9 mouse cellular contexts compared by ENCODE assay signal in the genomic region with DNA sequence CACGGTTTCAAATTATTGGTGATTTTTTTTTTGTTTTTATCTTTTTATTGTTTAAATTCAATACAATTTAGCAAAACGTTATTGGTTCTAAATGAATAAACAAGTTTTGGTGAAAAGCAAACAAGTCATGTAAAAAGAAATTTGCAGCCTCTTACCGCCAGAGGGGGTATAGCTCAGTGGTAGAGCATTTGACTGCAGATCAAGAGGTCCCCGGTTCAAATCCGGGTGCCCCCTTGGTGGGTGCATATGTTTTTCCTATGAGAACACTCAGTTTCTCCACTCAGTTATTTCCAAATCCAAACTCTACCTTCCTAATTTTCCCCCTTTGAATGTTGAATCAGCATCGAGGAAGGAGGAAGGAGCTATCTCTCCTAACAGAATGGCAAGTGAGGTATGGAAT. TPM values are rescaled to one million over a fixed set of nuclear protein-coding genes. Genes with fewer than 3 reads are reported as not detected.
DNase-seq lines count a peak whose midpoint lies in the region; ATAC-seq and TF ChIP-seq lines count a peak whose summit lies in the region.
"Had no signal": no experiment of that assay in that cellular context is flagged by ENCODE, and none has a peak within 500 bp of the region (broad histone marks: within the 10 kb centered on the region; RNA-seq: fewer than 3 reads in every experiment).

No protein-coding gene starts in this region.

- ATAC-seq in heart, postnatal 0 days (ENCODE audit: insufficient read depth, low read depth): no peak
- no peak for ATAC-seq in activated CD4-positive, CD25-positive, alpha-beta regulatory T cell, adult 4 months

- H3K9me3 ChIP-seq in heart, embryonic 10.5 days: no peaks in the 10 kb centered on the region
- no peaks in the 10 kb centered on the region for H3K9me3 ChIP-seq in E14TG2a.4 (ENCODE audit: low read length)
- no peaks in the 10 kb centered on the region for H3K9me3 ChIP-seq in heart, postnatal 0 days (replicated peaks; ENCODE audit: control insufficient read depth, low read length)
- H3K9me3 ChIP-seq: limb, embryonic 13.5 days had no signal

- no peak overlapping the region for H3K27ac ChIP-seq in heart, embryonic 10.5 days
- no peak overlapping the region for H3K27ac ChIP-seq in heart, postnatal 0 days (ENCODE audit: low read depth)
- H3K27ac ChIP-seq: limb, embryonic 13.5 days had no signal

- peaks cover 24% of the 10 kb centered on the region for H3K4me1 ChIP-seq in heart, embryonic 10.5 days
- peaks cover 59% of the 10 kb centered on the region for H3K4me1 ChIP-seq in E14TG2a.4 (replicated peaks; ENCODE audit: low read depth, low read length)
- H3K4me1 ChIP-seq in heart, postnatal 0 days (ENCODE audit: control insufficient read depth, insufficient read depth): peaks cover 10% of the 10 kb centered on the region

- H3K27me3 ChIP-seq in heart, embryonic 10.5 days (ENCODE audit: insufficient read depth, poor library complexity, severe bottlenecking): no peaks in the 10 kb centered on the region
- no peaks in the 10 kb centered on the region for H3K27me3 ChIP-seq in E14TG2a.4 (ENCODE audit: insufficient read depth, low read length)
- no peaks in the 10 kb centered on the region for H3K27me3 ChIP-seq in heart, postnatal 0 days (ENCODE audit: control insufficient read depth, insufficient read depth, low read length)
- H3K27me3 ChIP-seq: limb, embryonic 13.5 days had no signal

- no peak overlapping the region for H3K4me2 ChIP-seq in heart, postnatal 0 days (ENCODE audit: low read depth, low read length)

- TF ChIP-seq CTCF in E14TG2a.4 (conservative IDR thresholded peaks at IDR 0.05; ENCODE audit: low read length): peak; percentile 13; the same call in 1 of the 2 replicates
- peak; percentile 29; the same call in 1 of the 2 replicates for TF ChIP-seq CTCF in heart, postnatal 0 days (IDR thresholded peaks at IDR 0.05; ENCODE audit: low read depth)

- no peaks in the 10 kb centered on the region for H3K36me3 ChIP-seq in heart, embryonic 10.5 days
- H3K36me3 ChIP-seq in E14TG2a.4 (ENCODE audit: insufficient read depth, low read length): peaks cover 9% of the 10 kb centered on the region
- H3K36me3 ChIP-seq in heart, postnatal 0 days (replicated peaks; ENCODE audit: control insufficient read depth, insufficient read depth, low read length): no peaks in the 10 kb centered on the region
- H3K36me3 ChIP-seq: limb, embryonic 13.5 days had no signal

- no peak for TF ChIP-seq EP300 in heart, postnatal 0 days (IDR thresholded peaks at IDR 0.05; ENCODE audit: low read depth)

- WGBS in heart, embryonic 10.5 days: 4% methylated on average over 6 of the region's 6 CpGs
- WGBS in heart, postnatal 0 days: 7% methylated on average over 6 of the region's 6 CpGs

- DNase-seq in heart, embryonic 10.5 days (ENCODE audit: low spot score): peak; percentile 79
- no peak for DNase-seq in heart, postnatal 25 days (ENCODE audit: low spot score)
- peak; percentile 50 for DNase-seq in c-Kit-positive CD71-negative TER-119-negative erythroid progenitor cells, embryonic 14.5 days (ENCODE audit: low read depth)
- no peak for DNase-seq in heart, postnatal 0 days (ENCODE audit: low spot score)
- peak; percentile 61 for DNase-seq in left cerebral cortex, postnatal 4 days
- peak; percentile 77 for DNase-seq in retina, postnatal 1 day

- intact Hi-C loops in heart, postnatal 25 days (cut with DNase I): no loop called here
- intact Hi-C loops in left cerebral cortex, postnatal 4 days (cut with DNase I): loop anchor here (5.0 kb wide), 1 partner anchor 190 kb away; a partner anchor contains a TSS

- H3K9ac ChIP-seq in heart, postnatal 0 days (replicated peaks; ENCODE audit: low read depth, low read length): no peak overlapping the region
- H3K9ac ChIP-seq: limb, embryonic 13.5 days had no signal

- no peak overlapping the region for H3K4me3 ChIP-seq in heart, embryonic 10.5 days
- H3K4me3 ChIP-seq in E14TG2a.4 (replicated peaks; ENCODE audit: low read length): no peak overlapping the region
- H3K4me3 ChIP-seq in heart, postnatal 0 days (ENCODE audit: low read depth, low read length): no peak overlapping the region
- H3K4me3 ChIP-seq: limb, embryonic 13.5 days had no signal

RNA-seq across cellular contexts. Expression of a gene that starts 1.9 kb away (rescaled TPM):
- 50.8 and 65.1 TPM in 2 replicates for polyA plus RNA-seq in heart, embryonic 10.5 days (2016; fragmentation: Nextera tagmentation; extraction: Ambion mirVana)
- 10 to 100 TPM; 41.3 to 46.2 TPM for total RNA-seq in heart, postnatal 25 days (2021)
- 34.2 and 45.7 TPM in 2 replicates for total RNA-seq in heart, postnatal 0 days (2014; rRNA removed; ENCODE audit: low replicate concordance)
- 26.5 and 27.8 TPM in 2 replicates for polyA plus RNA-seq in heart, postnatal 0 days (2015; fragmentation: Nextera tagmentation; extraction: Ambion mirVana)
- total RNA-seq in left cerebral cortex, postnatal 4 days (2021): 100 to 1,000 TPM; 190 to 199 TPM
- polyA plus RNA-seq in activated CD4-positive, CD25-positive, alpha-beta regulatory T cell, adult 4 months (2017; shearing (Covaris generic)): 10 to 100 TPM; 44.4 to 52.4 TPM

RNA-seq across cellular contexts. Expression of a gene that starts 14.7 kb away (rescaled TPM):
- 387 and 414 TPM in 2 replicates for polyA plus RNA-seq in heart, embryonic 10.5 days (2016; fragmentation: Nextera tagmentation; extraction: Ambion mirVana)
- total RNA-seq in heart, postnatal 25 days (2021): 100 to 1,000 TPM; 454 to 515 TPM
- 192 and 208 TPM in 2 replicates for total RNA-seq in heart, postnatal 0 days (2014; rRNA removed; ENCODE audit: low replicate concordance)
- polyA plus RNA-seq in heart, postnatal 0 days (2015; fragmentation: Nextera tagmentation; extraction: Ambion mirVana): 394 and 409 TPM in 2 replicates
- 100 to 1,000 TPM; 614 to 660 TPM for total RNA-seq in left cerebral cortex, postnatal 4 days (2021)
- polyA plus RNA-seq in activated CD4-positive, CD25-positive, alpha-beta regulatory T cell, adult 4 months (2017; shearing (Covaris generic)): 1,000 to 10,000 TPM; 1,077 to 1,095 TPM

RNA-seq across cellular contexts. Expression of a gene that starts 21.2 kb away (rescaled TPM):
- polyA plus RNA-seq in heart, embryonic 10.5 days (2016; fragmentation: Nextera tagmentation; extraction: Ambion mirVana): 0.30 TPM in 1 of 2 replicates, not detected in the other
- not detected for total RNA-seq in heart, postnatal 25 days (2021)
- total RNA-seq in heart, postnatal 0 days (2014; rRNA removed; ENCODE audit: low replicate concordance): not detected in 2 replicates
- polyA plus RNA-seq in heart, postnatal 0 days (2015; fragmentation: Nextera tagmentation; extraction: Ambion mirVana): not detected in 2 replicates
- 1 to 10 TPM in 1 of 2 experiments, not detected in 1; 2.0 TPM for total RNA-seq in left cerebral cortex, postnatal 4 days (2021)
- under 1 TPM in 1 of 2 experiments, not detected in 1; 0.74 TPM for polyA plus RNA-seq in activated CD4-positive, CD25-positive, alpha-beta regulatory T cell, adult 4 months (2017; shearing (Covaris generic))

RNA-seq across cellular contexts. Expression of a gene that starts 30.6 kb away (rescaled TPM):
- polyA plus RNA-seq in heart, embryonic 10.5 days (2016; fragmentation: Nextera tagmentation; extraction: Ambion mirVana): 11.6 and 17.0 TPM in 2 replicates
- 1 to 10 TPM; 7.0 to 7.2 TPM for total RNA-seq in heart, postnatal 25 days (2021)
- total RNA-seq in heart, postnatal 0 days (2014; rRNA removed; ENCODE audit: low replicate concordance): 3.2 and 3.5 TPM in 2 replicates
- 7.7 and 8.2 TPM in 2 replicates for polyA plus RNA-seq in heart, postnatal 0 days (2015; fragmentation: Nextera tagmentation; extraction: Ambion mirVana)
- total RNA-seq in left cerebral cortex, postnatal 4 days (2021): 10 to 100 TPM; 17.6 to 20.4 TPM
- 10 to 100 TPM; 21.3 to 22.8 TPM for polyA plus RNA-seq in activated CD4-positive, CD25-positive, alpha-beta regulatory T cell, adult 4 months (2017; shearing (Covaris generic))

RNA-seq across cellular contexts. Expression of a gene that starts 43.7 kb away (rescaled TPM):
- 9.2 and 9.6 TPM in 2 replicates for polyA plus RNA-seq in heart, embryonic 10.5 days (2016; fragmentation: Nextera tagmentation; extraction: Ambion mirVana)
- under 1 TPM; 0.83 to 0.87 TPM for total RNA-seq in heart, postnatal 25 days (2021)
- 0.23 and 1.4 TPM in 2 replicates for total RNA-seq in heart, postnatal 0 days (2014; rRNA removed; ENCODE audit: low replicate concordance)
- polyA plus RNA-seq in heart, postnatal 0 days (2015; fragmentation: Nextera tagmentation; extraction: Ambion mirVana): 0.97 and 1.6 TPM in 2 replicates
- total RNA-seq in left cerebral cortex, postnatal 4 days (2021): 10 to 100 TPM; 27.1 to 29.0 TPM
- polyA plus RNA-seq in activated CD4-positive, CD25-positive, alpha-beta regulatory T cell, adult 4 months (2017; shearing (Covaris generic)): 1 to 10 TPM; 1.6 to 1.7 TPM

Comparison
In these comparisons a context has a peak if more than half of its experiments do, and no peak if none do; other contexts are left out.
1. DNase-seq: peak in heart, embryonic 10.5 days (single experiment), c-Kit-positive CD71-negative TER-119-negative erythroid progenitor cells, embryonic 14.5 days (single experiment), left cerebral cortex, postnatal 4 days (single experiment) and retina, postnatal 1 day (single experiment); none in heart, postnatal 25 days (single experiment) and heart, postnatal 0 days (single experiment).